Mouse (Mus musculus): ENCODE measurements around the gene Rhbdd2.
"Not testable (repeated sequence)": the region's sequence is repeated elsewhere in the genome, so short reads cannot be mapped to it uniquely, and the experiment has no call there.

The Rhbdd2 gene

GRCm38 (mm10) chr5:135632117-135632796, at the start of gene Rhbdd2:
Rhbdd2 (plus strand) TSS chr5:135632618.
- peak; percentile 96 for DNase-seq

GRCm38 (mm10) chr5:135585691-135586090, 46.7 kb upstream of the Rhbdd2 start:
- no peak for DNase-seq

- no peak for DNase-seq
Measured at GRCm38 (mm10) chr5:135587764-135588163, 44.7 kb upstream of the Rhbdd2 start.

GRCm38 (mm10) chr5:135589996-135590784, 42.2 kb upstream of the Rhbdd2 start:
- no peak for DNase-seq

GRCm38 (mm10) chr5:135604643-135605042, 27.8 kb upstream of the Rhbdd2 start:
- not testable (repeated sequence) for DNase-seq

- DNase-seq = not testable (repeated sequence)
Measured at GRCm38 (mm10) chr5:135606717-135607116, 25.7 kb upstream of the Rhbdd2 start.

GRCm38 (mm10) chr5:135607581-135607980, 24.8 kb upstream of the Rhbdd2 start:
- no peak for DNase-seq

GRCm38 (mm10) chr5:135609794-135610193, 22.6 kb upstream of the Rhbdd2 start:
- no peak for DNase-seq

- DNase-seq = not testable (repeated sequence)
Measured at GRCm38 (mm10) chr5:135619741-135620140, 12.7 kb upstream of the Rhbdd2 start.

GRCm38 (mm10) chr5:135620526-135620925, 11.9 kb upstream of the Rhbdd2 start:
- DNase-seq = no peak

GRCm38 (mm10) chr5:135621725-135622124, 10.7 kb upstream of the Rhbdd2 start:
- DNase-seq = no peak

- no peak for DNase-seq
Measured at GRCm38 (mm10) chr5:135623006-135623563, 9.3 kb upstream of the Rhbdd2 start.

- DNase-seq = no peak
Measured at GRCm38 (mm10) chr5:135628916-135629315, 3.5 kb upstream of the Rhbdd2 start.

GRCm38 (mm10) chr5:135629401-135629800, 3.0 kb upstream of the Rhbdd2 start:
- DNase-seq = no peak

GRCm38 (mm10) chr5:135630598-135630997, 1.8 kb upstream of the Rhbdd2 start:
- peak; percentile 42 for DNase-seq

- DNase-seq = no peak
Measured at GRCm38 (mm10) chr5:135632797-135633144, 353 bp downstream of the Rhbdd2 start.

- no peak for DNase-seq
Measured at GRCm38 (mm10) chr5:135639760-135640458, 7.5 kb downstream of the Rhbdd2 start.

- DNase-seq = no peak
Measured at GRCm38 (mm10) chr5:135640459-135640789, 8.0 kb downstream of the Rhbdd2 start.

- DNase-seq = no peak
Measured at GRCm38 (mm10) chr5:135641028-135641427, 8.6 kb downstream of the Rhbdd2 start.

- DNase-seq = no peak
Measured at GRCm38 (mm10) chr5:135642686-135643551, 10.5 kb downstream of the Rhbdd2 start.

GRCm38 (mm10) chr5:135643552-135643842, 11.1 kb downstream of the Rhbdd2 start:
- no peak for DNase-seq

- no peak for DNase-seq
Measured at GRCm38 (mm10) chr5:135643869-135644268, 11.5 kb downstream of the Rhbdd2 start.

GRCm38 (mm10) chr5:135645330-135645729, 12.9 kb downstream of the Rhbdd2 start:
- no peak for DNase-seq

All from layer of hippocampus, adult 9-11 months (tissue).